Mouse (Mus musculus) erythroblast, embryonic 14.5 days (primary cell): ENCODE measurements around the gene Cux1. TPM values are rescaled to one million over a fixed set of nuclear protein-coding genes. Genes with fewer than 3 reads are reported as not detected.

Experiments
- H3K27me3 ChIP-seq: 2 replicates; pipeline ENCODE4 v1.6.1; 2012; ENCODE audit warnings: inconsistent platforms; ENCODE audit not compliant: control insufficient read depth
- H3K36me3 ChIP-seq: 2 replicates; pipeline ENCODE4 v1.6.1; 2012; ENCODE audit warnings: mild to moderate bottlenecking, inconsistent platforms; ENCODE audit not compliant: control insufficient read depth
- H3K4me1 ChIP-seq: 2 replicates; pipeline ENCODE4 v1.6.1; 2012; ENCODE audit warnings: inconsistent platforms; ENCODE audit not compliant: control insufficient read depth
- H3K4me3 ChIP-seq: replicated peaks from 2 replicates; pipeline ENCODE3; 2012; ENCODE audit warnings: moderate library complexity, mild to moderate bottlenecking, inconsistent platforms
- H3K9me3 ChIP-seq: 2 replicates; pipeline ENCODE4 v1.6.1; 2012; ENCODE audit warnings: low read length, inconsistent platforms, mixed read lengths; ENCODE audit not compliant: control insufficient read depth
- GATA1 ChIP-seq: IDR thresholded peaks from 2 replicates; pipeline ENCODE4 v1.6.1; 2012; ENCODE audit warnings: low read length, inconsistent platforms, mixed read lengths
- TAL1 ChIP-seq: IDR thresholded peaks from 3 replicates; pipeline ENCODE4 v1.6.1; 2012; ENCODE audit warnings: low read length, inconsistent platforms, mixed read lengths
- polyA plus RNA-seq: library from polyadenylated mRNA; stranded (reverse); fragments of >175 nt; gene quantifications from 2 replicates; pipeline ENCODE4 v1.2.3, GENCODE M21; 2012

The Cux1 gene
- polyA plus RNA-seq, 1 experiment = 2.9 TPM

DNA sequence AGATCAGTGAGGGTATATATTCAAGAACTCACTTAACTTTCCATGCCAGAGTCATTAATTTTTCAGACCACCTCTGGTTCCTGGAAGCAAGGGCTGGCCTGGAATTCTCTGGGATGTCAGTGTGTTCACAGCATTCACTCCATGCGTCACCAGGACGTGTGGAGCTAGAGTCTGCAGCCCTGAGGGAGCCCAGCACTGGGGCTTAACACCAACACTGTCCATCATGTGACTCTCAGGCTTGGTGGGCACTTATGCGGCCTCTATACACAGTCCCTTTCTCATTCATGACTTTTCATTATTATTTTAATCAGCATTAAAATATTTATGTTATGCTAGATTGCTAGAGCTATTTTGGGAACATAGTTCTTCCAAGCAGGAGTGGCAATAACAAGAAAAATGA lies 191.9 kb downstream of the Cux1 start:
- Histone ChIP-seq H3K4me3 (no peak overlapping the region), H3K4me1 (no peaks in the 10 kb centered on the region), H3K9me3 (no peaks in the 10 kb centered on the region), H3K27me3 (no peaks in the 10 kb centered on the region), H3K36me3 (peaks cover 8% of the 10 kb centered on the region)
- TF ChIP-seq TAL1 (no peak), GATA1 (no peak)

DNA sequence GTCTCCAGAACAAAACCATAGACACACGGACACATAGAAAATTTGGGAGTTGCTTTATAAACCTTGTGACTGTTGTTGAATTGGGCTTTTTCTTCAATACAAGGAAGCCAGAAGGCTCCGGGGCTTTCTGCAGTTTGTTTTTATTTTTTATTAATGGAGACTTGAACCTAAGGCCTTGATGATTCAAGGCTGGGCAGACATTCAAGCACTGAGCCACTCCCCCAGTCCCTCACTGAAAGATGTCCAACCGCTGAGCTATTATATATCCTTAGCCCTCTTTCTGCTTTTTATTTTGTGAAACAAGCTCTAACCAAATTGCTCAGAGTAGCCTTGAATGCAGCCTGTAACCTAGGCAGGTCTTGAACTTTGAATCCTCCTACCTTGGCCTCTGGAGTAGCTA lies 195.0 kb downstream of the Cux1 start:
- no peak for TF ChIP-seq TAL1
- no peak for TF ChIP-seq GATA1
- peaks cover 29% of the 10 kb centered on the region for H3K36me3 ChIP-seq

GRCm38 (mm10) chr5:136363421-136363820 lies 203.9 kb downstream of the Cux1 start:
- Histone ChIP-seq H3K4me1 (no peaks in the 10 kb centered on the region), H3K9me3 (no peaks in the 10 kb centered on the region), H3K36me3 (peaks cover 32% of the 10 kb centered on the region)

More for the DNA sequence above, 195.0 kb downstream of the Cux1 start:
- H3K4me1 ChIP-seq = no peaks in the 10 kb centered on the region
- no peaks in the 10 kb centered on the region for H3K9me3 ChIP-seq
- H3K4me3 ChIP-seq = no peak overlapping the region
- no peaks in the 10 kb centered on the region for H3K27me3 ChIP-seq

DNA sequence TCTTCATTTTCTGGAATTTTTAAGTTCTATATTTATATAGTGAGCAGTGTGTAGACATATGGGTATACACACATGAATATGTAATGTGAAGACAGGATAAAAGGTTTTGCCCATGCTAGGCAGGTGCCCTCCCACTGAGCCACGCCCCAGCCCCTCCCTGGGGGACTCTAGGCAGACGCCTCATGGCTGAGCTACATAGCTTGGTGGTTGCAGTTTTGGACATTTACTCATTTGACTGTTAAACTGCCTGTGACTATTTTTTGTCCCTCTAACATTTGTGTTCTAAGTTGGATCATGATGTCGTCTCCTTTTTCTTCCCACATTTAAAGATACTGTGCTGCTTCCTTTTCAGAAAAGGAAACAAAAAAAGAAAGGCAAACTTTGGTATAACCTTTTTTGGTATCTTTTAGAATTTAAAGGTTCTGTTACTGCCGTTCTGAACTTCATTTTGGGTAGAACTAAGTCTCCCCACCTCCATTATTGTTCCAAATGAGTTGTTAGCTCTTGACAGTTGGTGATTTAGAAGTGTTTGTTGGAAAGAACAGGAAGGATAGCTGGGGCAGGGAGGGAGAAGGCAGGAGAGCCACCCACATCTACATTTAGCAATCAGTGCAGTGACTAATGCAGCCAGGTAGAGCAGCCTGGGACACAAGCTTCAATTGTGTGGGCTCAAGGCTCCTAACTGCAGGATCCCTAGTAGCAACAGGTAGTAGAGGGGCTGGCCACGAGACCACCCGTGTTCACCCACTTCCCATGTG lies 204.6 kb downstream of the Cux1 start:
- no peak overlapping the region for H3K4me3 ChIP-seq
- peaks cover 29% of the 10 kb centered on the region for H3K36me3 ChIP-seq
- TF ChIP-seq TAL1 (no peak), GATA1 (no peak)
- H3K27me3 ChIP-seq = no peaks in the 10 kb centered on the region
- no peaks in the 10 kb centered on the region for H3K9me3 ChIP-seq
- H3K4me1 ChIP-seq = no peaks in the 10 kb centered on the region

More at GRCm38 (mm10) chr5:136363421-136363820, 203.9 kb downstream of the Cux1 start:
- Histone ChIP-seq H3K27me3 (no peaks in the 10 kb centered on the region), H3K4me3 (no peak overlapping the region)
- TF ChIP-seq TAL1 (no peak), GATA1 (no peak)

DNA sequence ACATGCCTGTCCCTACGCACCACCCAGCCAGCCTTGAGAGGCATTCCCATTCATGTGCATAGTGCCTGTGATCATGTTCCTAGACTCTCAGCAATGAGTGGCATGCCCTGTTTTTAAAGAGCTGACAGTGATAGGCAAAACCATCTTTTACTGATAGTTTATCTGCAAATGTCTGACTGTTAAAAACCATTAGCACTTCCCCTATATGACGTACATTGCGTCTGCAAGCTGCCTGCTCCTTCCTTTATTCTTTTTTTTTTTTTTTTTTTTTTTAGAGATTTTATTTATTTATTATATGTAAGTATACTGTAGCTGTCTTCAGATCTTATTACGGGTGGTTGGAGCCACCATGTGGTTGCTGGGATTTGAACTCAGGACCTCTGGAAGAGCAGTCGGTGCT lies 205.3 kb downstream of the Cux1 start:
- Histone ChIP-seq H3K4me3 (no peak overlapping the region), H3K9me3 (no peaks in the 10 kb centered on the region), H3K4me1 (no peaks in the 10 kb centered on the region), H3K36me3 (peaks cover 35% of the 10 kb centered on the region), H3K27me3 (no peaks in the 10 kb centered on the region)
- TF ChIP-seq GATA1 (no peak), TAL1 (no peak)

DNA sequence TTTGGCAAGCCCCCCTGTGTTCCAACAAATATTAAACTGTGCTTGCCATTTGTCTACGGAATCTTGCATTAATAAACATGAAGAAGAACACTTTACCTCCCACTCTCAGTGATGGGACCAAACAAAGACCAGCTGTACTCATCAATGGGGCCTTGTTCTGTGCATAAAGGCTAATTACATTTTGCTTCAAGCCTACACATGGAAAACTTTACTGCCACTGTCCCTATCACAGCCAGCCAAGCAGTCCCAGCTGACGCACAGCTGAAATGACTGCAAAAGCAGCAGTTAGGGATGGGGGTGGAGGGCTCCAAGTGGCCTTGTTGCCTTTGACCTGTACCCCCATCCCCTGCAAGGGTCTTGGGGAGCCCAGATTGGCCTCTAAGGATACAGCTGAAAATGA lies 210.1 kb downstream of the Cux1 start:
- H3K4me3 ChIP-seq = no peak overlapping the region
- H3K4me1 ChIP-seq = no peaks in the 10 kb centered on the region
- H3K27me3 ChIP-seq = no peaks in the 10 kb centered on the region
- TF ChIP-seq GATA1 (no peak), TAL1 (no peak)
- H3K36me3 ChIP-seq = peaks cover 33% of the 10 kb centered on the region
- no peaks in the 10 kb centered on the region for H3K9me3 ChIP-seq

DNA sequence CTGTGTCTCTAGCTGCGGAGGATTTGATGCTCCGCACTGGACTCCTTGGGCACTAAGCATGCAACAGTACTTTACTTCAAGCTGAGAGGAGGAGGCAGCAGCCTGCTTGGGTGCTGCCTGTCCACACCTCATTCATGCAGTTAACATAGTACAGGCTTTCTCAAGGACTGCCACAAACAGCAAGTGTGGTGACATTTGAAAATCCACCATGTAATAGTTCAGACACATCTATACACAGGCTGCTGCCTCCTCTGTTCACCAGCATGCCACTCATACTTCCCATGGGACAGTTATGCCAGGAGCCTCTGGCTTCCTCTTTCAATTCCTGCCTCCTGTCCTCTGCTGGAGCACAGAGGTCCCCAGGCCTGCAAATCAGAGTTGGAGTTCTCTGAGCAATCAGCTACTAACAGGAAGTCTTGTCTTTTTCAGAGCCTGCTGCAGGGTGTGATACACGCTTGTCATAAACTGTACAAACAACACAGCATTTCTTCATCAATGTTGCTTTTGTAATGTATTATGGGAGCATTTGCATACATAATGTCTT lies 211.6 kb downstream of the Cux1 start:
- H3K36me3 ChIP-seq = peaks cover 29% of the 10 kb centered on the region

DNA sequence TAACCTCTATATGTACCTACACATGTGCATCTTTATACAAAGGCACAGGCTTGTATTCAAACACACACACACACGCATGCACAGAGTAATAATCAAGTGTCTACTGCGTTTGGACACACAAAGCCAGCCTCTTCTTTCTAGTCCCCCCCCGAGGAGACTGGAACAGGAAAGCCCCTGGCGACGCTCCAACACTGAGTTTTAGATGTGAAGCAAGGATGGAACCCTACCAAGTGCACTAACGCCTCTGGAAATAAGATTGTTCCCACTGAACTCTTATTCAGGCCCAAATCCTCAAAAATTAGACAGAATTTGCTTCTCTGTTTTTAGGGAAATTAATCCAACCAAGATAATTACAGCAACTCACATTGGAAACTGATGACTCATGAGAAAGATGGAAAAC lies 212.6 kb downstream of the Cux1 start:
- H3K36me3 ChIP-seq = peaks cover 28% of the 10 kb centered on the region
- H3K4me1 ChIP-seq = no peaks in the 10 kb centered on the region
- TF ChIP-seq GATA1 (no peak), TAL1 (no peak)

More for the DNA sequence above, 211.6 kb downstream of the Cux1 start:
- no peak for TF ChIP-seq TAL1
- no peak for TF ChIP-seq GATA1
- Histone ChIP-seq H3K9me3 (no peaks in the 10 kb centered on the region), H3K4me1 (no peaks in the 10 kb centered on the region), H3K27me3 (no peaks in the 10 kb centered on the region), H3K4me3 (no peak overlapping the region)

DNA sequence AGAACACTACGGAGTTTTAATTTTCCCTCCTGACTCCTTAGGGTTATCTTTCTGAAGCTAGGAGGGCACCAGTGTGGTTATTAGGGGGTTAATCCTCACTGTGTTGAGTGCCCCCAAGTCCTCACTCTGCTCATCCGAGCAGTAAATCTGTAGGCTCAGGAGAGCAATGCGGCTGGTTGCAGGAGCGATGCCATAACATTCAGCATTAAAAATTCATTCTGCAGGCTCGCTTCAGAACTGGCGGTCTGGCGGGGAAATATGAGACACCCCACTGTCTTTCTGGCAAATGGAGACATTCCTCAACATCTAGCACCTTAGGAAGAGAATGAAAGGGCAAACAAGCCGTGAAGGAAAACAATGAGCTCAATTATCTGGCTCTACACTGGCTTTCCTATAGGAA lies 214.2 kb downstream of the Cux1 start:
- Histone ChIP-seq H3K9me3 (no peaks in the 10 kb centered on the region), H3K27me3 (no peaks in the 10 kb centered on the region), H3K36me3 (peaks cover 23% of the 10 kb centered on the region), H3K4me3 (no peak overlapping the region), H3K4me1 (no peaks in the 10 kb centered on the region)
- TF ChIP-seq GATA1 (no peak), TAL1 (no peak)

More for the DNA sequence above, 212.6 kb downstream of the Cux1 start:
- Histone ChIP-seq H3K27me3 (no peaks in the 10 kb centered on the region), H3K4me3 (no peak overlapping the region), H3K9me3 (no peaks in the 10 kb centered on the region)
